ENCODE assay signal across 21 mouse cellular contexts in the genomic region with DNA sequence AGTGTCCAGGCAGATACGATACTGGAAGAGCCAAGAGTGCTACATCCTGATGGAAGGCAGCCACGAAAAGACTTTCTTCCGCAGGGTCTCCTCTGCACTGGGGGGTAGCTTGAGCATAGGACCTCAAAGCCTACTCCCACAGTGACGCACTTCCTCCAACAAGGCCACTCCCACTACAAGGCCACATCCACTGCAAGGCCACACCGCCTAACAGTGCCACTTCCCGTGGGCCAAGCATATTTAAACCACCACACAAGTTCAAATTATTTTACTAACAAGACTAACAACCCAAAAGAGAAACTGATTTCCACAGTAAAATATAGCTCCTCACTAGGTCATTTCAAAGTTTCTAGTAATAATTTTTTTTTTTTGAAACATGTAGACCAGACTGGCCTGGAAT. TPM values are rescaled to one million over a fixed set of nuclear protein-coding genes. Genes with fewer than 3 reads are reported as not detected.
DNase-seq lines count a peak whose midpoint lies in the region; ATAC-seq and TF ChIP-seq lines count a peak whose summit lies in the region.
"Had no signal": no experiment of that assay in that cellular context is flagged by ENCODE, and none has a peak within 500 bp of the region (broad histone marks: within the 10 kb centered on the region; RNA-seq: fewer than 3 reads in every experiment).

No protein-coding gene starts in this region.

- H3K4me1 ChIP-seq in heart, embryonic 12.5 days (replicated peaks): peaks cover 21% of the 10 kb centered on the region
- peaks cover 9% of the 10 kb centered on the region for H3K4me1 ChIP-seq in hindbrain, embryonic 10.5 days (replicated peaks)
- H3K4me1 ChIP-seq: embryonic facial prominence, embryonic 13.5 days; lung, embryonic 15.5 days had no signal

- no peak overlapping the region for H3K4me3 ChIP-seq in heart, embryonic 12.5 days
- H3K4me3 ChIP-seq in hindbrain, embryonic 10.5 days: no peak overlapping the region
- H3K4me3 ChIP-seq in layer of hippocampus, adult 2 months: no peak overlapping the region
- H3K4me3 ChIP-seq: embryonic facial prominence, embryonic 13.5 days; lung, embryonic 15.5 days; midbrain, embryonic 10.5 days had no signal

- WGBS in heart, embryonic 12.5 days: 95% methylated on average over 6 of the region's 6 CpGs
- WGBS in hindbrain, embryonic 10.5 days: 94% methylated on average over 6 of the region's 6 CpGs

- no peak overlapping the region for H3K9ac ChIP-seq in heart, embryonic 12.5 days
- H3K9ac ChIP-seq: embryonic facial prominence, embryonic 13.5 days; hindbrain, embryonic 14.5 days; liver, embryonic 14.5 days; lung, embryonic 15.5 days had no signal

- H3K9me3 ChIP-seq in heart, embryonic 12.5 days (replicated peaks): peaks cover 8% of the 10 kb centered on the region; the same call in 1 of the 2 replicates
- H3K9me3 ChIP-seq in hindbrain, embryonic 10.5 days: no peaks in the 10 kb centered on the region
- H3K9me3 ChIP-seq: embryonic facial prominence, embryonic 13.5 days; G1E; lung, embryonic 15.5 days; midbrain, embryonic 10.5 days had no signal

- no peak for DNase-seq in heart, postnatal 10 days
- peak; percentile 32 for DNase-seq in thymus, postnatal 0 days (ENCODE audit: low spot score)
- no peak for DNase-seq in thymus, postnatal 25 days
- no peak for DNase-seq in hindbrain, embryonic 10.5 days (ENCODE audit: low spot score)
- no peak for DNase-seq in layer of hippocampus, adult 2 months (ENCODE audit: low spot score in 2 of 2)
- DNase-seq: adrenal gland, postnatal 25 days; cerebellum, adult 11 months; cerebellum, postnatal 14 days; layer of hippocampus, postnatal 36 days; retina, postnatal 1 day had no signal

- TF ChIP-seq CTCF in layer of hippocampus, adult 2 months (conservative IDR thresholded peaks at IDR 0.05): no peak

- no peak for ATAC-seq in heart, embryonic 12.5 days (ENCODE audit: insufficient number of reproducible peaks, low FRiP score)
- ATAC-seq in activated CD4-positive, CD25-positive, alpha-beta regulatory T cell, adult 4 months: peak; percentile 7
- ATAC-seq: forebrain, embryonic 14.5 days; intestine, embryonic 16.5 days had no signal

- peak overlapping the region; percentile 56 for H3K27ac ChIP-seq in heart, embryonic 12.5 days (ENCODE audit: poor library complexity, severe bottlenecking)
- no peak overlapping the region for H3K27ac ChIP-seq in hindbrain, embryonic 10.5 days
- no peak overlapping the region for H3K27ac ChIP-seq in layer of hippocampus, adult 2 months
- H3K27ac ChIP-seq: embryonic facial prominence, embryonic 13.5 days; hindbrain, embryonic 14.5 days; liver, embryonic 14.5 days; lung, embryonic 15.5 days; macrophage; midbrain, embryonic 10.5 days had no signal

- H3K36me3 ChIP-seq in heart, embryonic 12.5 days: no peaks in the 10 kb centered on the region
- no peaks in the 10 kb centered on the region for H3K36me3 ChIP-seq in hindbrain, embryonic 10.5 days
- H3K36me3 ChIP-seq: embryonic facial prominence, embryonic 13.5 days; G1E; lung, embryonic 15.5 days had no signal

- H3K4me2 ChIP-seq in heart, embryonic 12.5 days: no peak overlapping the region
- H3K4me2 ChIP-seq: embryonic facial prominence, embryonic 13.5 days; hindbrain, embryonic 14.5 days; lung, embryonic 15.5 days had no signal

- H3K27me3 ChIP-seq in heart, embryonic 12.5 days (replicated peaks): no peaks in the 10 kb centered on the region
- no peaks in the 10 kb centered on the region for H3K27me3 ChIP-seq in hindbrain, embryonic 10.5 days (ENCODE audit: insufficient read depth, poor library complexity, severe bottlenecking)
- H3K27me3 ChIP-seq: embryonic facial prominence, embryonic 13.5 days; lung, embryonic 15.5 days had no signal

- intact Hi-C loops in heart, postnatal 10 days (cut with DNase I): no loop called here

RNA-seq across cellular contexts. Expression of a gene that starts 28.8 kb away (rescaled TPM):
- 4.0 and 4.1 TPM in 2 replicates for polyA plus RNA-seq in heart, embryonic 12.5 days (2016; fragmentation: Nextera tagmentation; extraction: Ambion mirVana)
- 10 to 100 TPM; 19.5 to 20.0 TPM for total RNA-seq in heart, postnatal 10 days (2021)
- polyA plus RNA-seq in thymus, postnatal 0 days (2015; fragmentation: Nextera tagmentation; extraction: Ambion mirVana): 17.1 and 18.1 TPM in 2 replicates
- polyA plus RNA-seq in activated CD4-positive, CD25-positive, alpha-beta regulatory T cell, adult 4 months (2017; shearing (Covaris generic)): 10 to 100 TPM; 13.2 to 15.8 TPM
- polyA plus RNA-seq in hindbrain, embryonic 10.5 days (2016; fragmentation: Nextera tagmentation; extraction: Ambion mirVana): 3.1 and 3.4 TPM in 2 replicates
- total RNA-seq in layer of hippocampus, adult 2 months (2021): 10 to 100 TPM; 32.3 to 34.3 TPM

RNA-seq across cellular contexts. Expression of a gene that starts 35.9 kb away (rescaled TPM):
- polyA plus RNA-seq in heart, embryonic 12.5 days (2016; fragmentation: Nextera tagmentation; extraction: Ambion mirVana): 8.9 and 9.2 TPM in 2 replicates
- 1 to 10 TPM; 5.3 to 7.2 TPM for total RNA-seq in heart, postnatal 10 days (2021)
- 3.9 and 4.6 TPM in 2 replicates for polyA plus RNA-seq in thymus, postnatal 0 days (2015; fragmentation: Nextera tagmentation; extraction: Ambion mirVana)
- not detected for polyA plus RNA-seq in activated CD4-positive, CD25-positive, alpha-beta regulatory T cell, adult 4 months (2017; shearing (Covaris generic))
- polyA plus RNA-seq in hindbrain, embryonic 10.5 days (2016; fragmentation: Nextera tagmentation; extraction: Ambion mirVana): 7.9 and 8.8 TPM in 2 replicates
- total RNA-seq in layer of hippocampus, adult 2 months (2021): 1 to 10 TPM; 2.0 TPM
- total RNA-seq: G1E had no signal
- polyA plus RNA-seq: macrophage had no signal
